Mouse (Mus musculus): ENCODE data around the gene Clcn2.

GRCm38 (mm10) chr16:20701729-20702521 lies 15.6 kb downstream of the Clcn2 start:
- TF ChIP-seq CTCF (IDR thresholded peaks at IDR 0.05; ENCODE audit: low read depth) (no peak), EP300 (IDR thresholded peaks at IDR 0.05; ENCODE audit: low read depth) (no peak)
